Mouse (Mus musculus): ENCODE measurements around the gene Ssr3.

- no peak for TF ChIP-seq CTCF (IDR thresholded peaks at IDR 0.05; ENCODE audit: low read depth)
- no peak for TF ChIP-seq EP300 (optimal IDR thresholded peaks at IDR 0.05)
Measured at GRCm38 (mm10) chr3:65391222-65391783, 1.1 kb downstream of the Ssr3 start.

Data from stomach, postnatal 0 days (tissue).